Mouse (Mus musculus): ENCODE results near the gene Ints3.

DNA sequence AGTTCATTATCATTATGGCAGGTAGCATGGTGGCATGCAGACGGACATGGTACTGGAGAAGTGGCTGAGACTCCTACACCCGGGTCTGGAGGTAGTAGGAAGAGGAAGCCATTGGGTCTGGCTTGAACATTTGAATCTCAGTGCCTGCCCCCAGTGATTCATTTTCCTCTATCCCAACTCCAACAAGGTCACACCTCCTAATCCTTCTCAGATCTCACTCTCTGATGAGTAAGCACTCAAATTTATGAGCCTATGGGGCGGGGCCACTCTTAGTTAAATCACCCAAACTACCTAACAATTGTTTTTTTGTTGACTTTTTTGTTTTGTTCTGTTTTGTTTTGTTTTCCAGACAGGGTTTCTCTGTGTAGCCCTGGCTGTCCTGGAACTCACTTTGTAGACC lies 10.6 kb upstream of the Ints3 start:
- no peak for TF ChIP-seq CTCF (IDR thresholded peaks at IDR 0.05; ENCODE audit: control insufficient read depth, insufficient read depth, insufficient read length)
- TF ChIP-seq MYOG (IDR thresholded peaks at IDR 0.05; ENCODE audit: control insufficient read depth, extremely low read depth, insufficient read length), result no peak

All from C2C12 (cell line).